Mouse (Mus musculus) embryonic facial prominence, embryonic 14.5 days (tissue): Measurements from ENCODE around the gene Tnnc1. TPM values are rescaled to one million over a fixed set of nuclear protein-coding genes. Genes with fewer than 3 reads are reported as not detected.

Source experiments
- polyA plus RNA-seq: library from polyadenylated mRNA; unstranded; fragments of >200 nt; fragmentation: Nextera tagmentation; extraction: Ambion mirVana; gene quantifications from 2 replicates; pipeline ENCODE4 v1.2.1, GENCODE M21; 2014

Gene Tnnc1
- polyA plus RNA-seq, 1 experiment from 2014 or later: 580 TPM

Other genes with a start within 250 kb of the Tnnc1 start
- gene Glt8d1, start 206.9 kb upstream of the Tnnc1 start, polyA plus RNA-seq: 74.2 and 76.1 TPM in 2 replicates
- 455 and 472 TPM in 2 replicates for gene Spcs1, start 206.6 kb upstream of the Tnnc1 start, polyA plus RNA-seq
- gene Pbrm1, start 189.2 kb upstream of the Tnnc1 start, polyA plus RNA-seq: 84.6 and 96.5 TPM in 2 replicates
- 107 and 109 TPM in 2 replicates for gene Gnl3, start 189.2 kb upstream of the Tnnc1 start, polyA plus RNA-seq
- 62.3 and 64.8 TPM in 2 replicates for gene Smim4, start 79.4 kb upstream of the Tnnc1 start, polyA plus RNA-seq
- gene Nt5dc2, start 77.3 kb upstream of the Tnnc1 start, polyA plus RNA-seq: 362 and 371 TPM in 2 replicates
- gene Stab1, start 39.7 kb upstream of the Tnnc1 start, polyA plus RNA-seq: 69.4 and 76.1 TPM in 2 replicates
- gene Nisch, start 8.6 kb downstream of the Tnnc1 start, polyA plus RNA-seq: 296 and 339 TPM in 2 replicates
- 0.51 and 0.54 TPM in 2 replicates for gene Sema3g, start 9.5 kb downstream of the Tnnc1 start, polyA plus RNA-seq
- 10.0 and 12.8 TPM in 2 replicates for gene Phf7, start 43.0 kb downstream of the Tnnc1 start, polyA plus RNA-seq
- 60.7 and 69.6 TPM in 2 replicates for gene Bap1, start 43.1 kb downstream of the Tnnc1 start, polyA plus RNA-seq
- 5.9 and 7.6 TPM in 2 replicates for gene Dnah1, start 115.6 kb downstream of the Tnnc1 start, polyA plus RNA-seq
- gene Capn7, start 128.3 kb downstream of the Tnnc1 start, polyA plus RNA-seq: 43.8 and 47.4 TPM in 2 replicates
- gene Sh3bp5, start 227.8 kb downstream of the Tnnc1 start, polyA plus RNA-seq: 19.7 and 24.1 TPM in 2 replicates